Mouse (Mus musculus): ENCODE results near the gene Sytl3. TPM values are rescaled to one million over a fixed set of nuclear protein-coding genes. Genes with fewer than 3 reads are reported as not detected.
A peak's percentile ranks its signal among the peaks of the same experiment; 100 is the strongest.

Sytl3 gene
- polyA plus RNA-seq, 1 experiment from 2014 or later: 0.15 TPM

DNA sequence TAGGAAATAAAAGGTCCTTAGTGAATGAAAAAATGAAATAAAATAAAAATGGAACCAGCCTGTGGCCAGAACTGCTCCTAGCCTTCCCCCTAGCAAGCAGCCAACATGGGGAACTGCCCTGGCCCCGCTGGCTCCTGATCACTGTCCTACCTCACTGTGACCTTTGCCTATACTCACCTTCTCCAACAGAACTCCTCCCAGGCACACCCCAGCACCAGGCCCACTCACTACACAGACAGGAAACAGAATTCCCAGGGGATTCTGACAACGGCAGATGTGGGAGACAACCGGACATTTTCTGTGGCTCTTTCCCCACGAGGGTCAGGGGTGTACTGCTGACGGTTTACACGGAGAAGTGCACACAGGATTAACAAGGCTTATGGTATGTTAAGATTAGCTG is 118.2 kb downstream of the Sytl3 start:
- ATAC-seq (ENCODE audit: low FRiP score): no peak
- Histone ChIP-seq H3K36me3 (ENCODE audit: control insufficient read depth, insufficient read depth, low read length) (no peaks in the 10 kb centered on the region), H3K9me3 (ENCODE audit: control insufficient read depth, low read length) (no peaks in the 10 kb centered on the region), H3K4me2 (replicated peaks; ENCODE audit: low read depth, low read length) (no peak overlapping the region), H3K4me3 (ENCODE audit: low read depth, low read length) (no peak overlapping the region), H3K27ac (ENCODE audit: low read depth, low read length) (no peak overlapping the region), H3K9ac (ENCODE audit: low read depth, low read length) (no peak overlapping the region), H3K27me3 (ENCODE audit: control insufficient read depth, insufficient read depth, low read length) (peaks cover 10% of the 10 kb centered on the region), H3K4me1 (replicated peaks; ENCODE audit: control insufficient read depth, insufficient read depth, low read length) (peaks cover 8% of the 10 kb centered on the region)
- no peak for DNase-seq (ENCODE audit: low spot score)
- 79% methylated on average over 6 of the region's 6 CpGs for WGBS

DNA sequence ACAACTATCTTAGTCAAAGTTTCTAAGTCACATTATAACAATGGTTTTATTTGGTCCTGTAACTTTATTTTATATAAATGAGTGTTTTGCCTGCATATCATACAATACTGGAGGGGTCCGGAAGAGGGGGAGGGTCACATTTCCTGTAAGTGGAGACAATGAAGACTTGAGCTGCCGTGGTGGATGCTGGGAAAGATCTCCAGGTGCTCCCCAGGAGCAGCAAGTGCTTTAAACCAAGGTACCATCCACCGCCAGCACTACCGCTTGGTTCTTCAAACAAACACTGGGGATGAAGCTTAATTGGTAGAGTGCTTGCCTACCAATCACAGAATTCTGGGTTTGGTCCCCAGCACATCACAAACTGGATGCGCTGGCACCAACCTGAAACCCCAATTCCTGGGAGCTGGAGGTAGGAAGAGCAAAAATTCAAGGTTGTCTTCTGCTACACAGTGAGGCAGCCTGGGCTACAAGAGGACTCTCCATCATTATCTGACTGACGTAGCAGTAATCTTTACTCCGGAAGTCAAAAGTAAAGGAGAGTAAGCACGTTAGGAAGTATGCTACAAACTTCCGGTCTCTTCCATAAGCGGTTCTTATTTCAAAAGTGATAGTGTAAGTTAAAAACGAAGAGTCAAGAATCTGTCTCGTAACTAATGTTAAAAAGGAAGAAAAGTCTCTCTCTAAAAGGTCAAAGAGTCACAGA is 118.9 kb downstream of the Sytl3 start:
- whole genome bisulfite sequencing: 65% methylated on average over 12 of the region's 12 CpGs
- Histone ChIP-seq H3K9me3 (ENCODE audit: control insufficient read depth, low read length) (no peaks in the 10 kb centered on the region), H3K36me3 (ENCODE audit: control insufficient read depth, insufficient read depth, low read length) (no peaks in the 10 kb centered on the region), H3K9ac (ENCODE audit: low read depth, low read length) (no peak overlapping the region), H3K27me3 (ENCODE audit: control insufficient read depth, insufficient read depth, low read length) (peaks cover 12% of the 10 kb centered on the region), H3K27ac (ENCODE audit: low read depth, low read length) (no peak overlapping the region), H3K4me2 (replicated peaks; ENCODE audit: low read depth, low read length) (no peak overlapping the region), H3K4me3 (ENCODE audit: low read depth, low read length) (no peak overlapping the region), H3K4me1 (replicated peaks; ENCODE audit: control insufficient read depth, insufficient read depth, low read length) (peaks cover 10% of the 10 kb centered on the region)
- ATAC-seq (ENCODE audit: low FRiP score) (no peak), DNase-seq (ENCODE audit: low spot score) (no peak)

DNA sequence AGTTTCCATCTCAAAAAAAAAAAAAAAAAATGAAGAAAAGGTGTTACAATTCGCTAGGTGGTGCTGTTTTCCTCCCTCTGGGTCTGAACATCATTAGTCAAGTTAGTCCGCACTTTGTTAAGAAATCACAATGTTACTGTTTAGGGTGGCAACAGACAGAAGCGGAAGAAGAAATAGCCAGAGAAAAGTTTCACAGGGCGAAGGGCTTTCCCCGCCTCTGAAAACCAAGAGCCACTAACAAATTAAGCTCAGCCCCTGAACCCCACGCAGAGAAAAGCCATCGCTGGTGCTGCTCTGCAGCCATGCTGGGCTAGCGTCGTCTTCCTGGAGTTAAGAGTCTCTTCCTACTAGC is 119.4 kb downstream of the Sytl3 start:
- peak overlapping the region; percentile 76 for H3K4me2 ChIP-seq (replicated peaks; ENCODE audit: low read depth, low read length)
- H3K27ac ChIP-seq (ENCODE audit: low read depth, low read length): no peak overlapping the region
- H3K9me3 ChIP-seq (ENCODE audit: control insufficient read depth, low read length): no peaks in the 10 kb centered on the region
- H3K9ac ChIP-seq (ENCODE audit: low read depth, low read length): peak overlapping the region; percentile 49
- DNase-seq (ENCODE audit: low spot score) (peak; percentile 58), ATAC-seq (ENCODE audit: low FRiP score) (no peak)
- no peaks in the 10 kb centered on the region for H3K36me3 ChIP-seq (ENCODE audit: control insufficient read depth, insufficient read depth, low read length)
- peaks cover 10% of the 10 kb centered on the region for H3K4me1 ChIP-seq (replicated peaks; ENCODE audit: control insufficient read depth, insufficient read depth, low read length)
- peak overlapping the region; percentile 37 for H3K4me3 ChIP-seq (ENCODE audit: low read depth, low read length)
- peaks cover 12% of the 10 kb centered on the region for H3K27me3 ChIP-seq (ENCODE audit: control insufficient read depth, insufficient read depth, low read length)
- 2% methylated on average over 9 of the region's 9 CpGs for WGBS

DNA sequence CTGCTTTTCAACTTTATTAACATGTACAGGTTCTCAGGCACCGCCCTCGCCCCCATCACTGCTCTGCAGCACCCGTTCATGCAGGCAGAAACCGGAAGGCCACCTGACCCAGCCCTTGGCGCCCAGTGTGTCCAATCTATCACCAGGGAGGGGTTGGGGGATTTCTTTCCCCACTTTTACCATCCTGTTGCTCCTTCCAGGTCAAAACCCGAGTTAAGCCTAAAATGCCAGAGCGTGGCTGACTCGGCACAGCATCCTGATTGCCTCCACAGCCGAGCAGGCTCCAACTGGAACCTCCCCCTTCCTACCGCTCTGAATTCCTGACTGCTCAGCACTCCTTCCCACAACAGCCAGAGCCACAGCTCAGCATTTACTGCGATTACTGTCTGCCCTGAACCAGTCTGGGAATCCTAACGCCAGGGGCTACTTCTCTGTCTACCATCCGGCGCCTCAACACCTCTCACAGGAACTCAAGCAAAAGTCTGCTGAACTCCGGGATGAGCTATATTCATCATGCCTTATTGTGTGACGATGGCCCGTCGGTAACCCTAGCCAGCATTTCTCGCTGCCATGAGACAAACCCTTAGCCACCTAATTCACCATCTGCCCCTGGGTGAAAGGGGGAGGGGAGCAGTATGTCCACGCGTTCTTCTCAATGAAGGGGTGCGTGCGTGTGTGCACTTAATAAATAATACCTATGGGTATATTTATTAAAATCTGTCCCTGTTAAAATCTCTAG is 120.0 kb downstream of the Sytl3 start:
- H3K27me3 ChIP-seq (ENCODE audit: control insufficient read depth, insufficient read depth, low read length): peaks cover 12% of the 10 kb centered on the region
- H3K4me3 ChIP-seq (ENCODE audit: low read depth, low read length): peak overlapping the region; percentile 37
- ATAC-seq (ENCODE audit: low FRiP score) (0 out of 2 replicates have a peak, but pooled peaks have one; percentile 38), DNase-seq (ENCODE audit: low spot score) (peak; percentile 68)
- peak overlapping the region; percentile 70; the same call in 1 of the 2 replicates for H3K27ac ChIP-seq (ENCODE audit: low read depth, low read length)
- WGBS: 7% methylated on average over 23 of the region's 23 CpGs
- H3K4me1 ChIP-seq (replicated peaks; ENCODE audit: control insufficient read depth, insufficient read depth, low read length): peaks cover 10% of the 10 kb centered on the region
- peak overlapping the region; percentile 76 for H3K4me2 ChIP-seq (replicated peaks; ENCODE audit: low read depth, low read length)
- H3K9ac ChIP-seq (ENCODE audit: low read depth, low read length): peak overlapping the region; percentile 49
- H3K36me3 ChIP-seq (ENCODE audit: control insufficient read depth, insufficient read depth, low read length): no peaks in the 10 kb centered on the region
- no peaks in the 10 kb centered on the region for H3K9me3 ChIP-seq (ENCODE audit: control insufficient read depth, low read length)

DNA sequence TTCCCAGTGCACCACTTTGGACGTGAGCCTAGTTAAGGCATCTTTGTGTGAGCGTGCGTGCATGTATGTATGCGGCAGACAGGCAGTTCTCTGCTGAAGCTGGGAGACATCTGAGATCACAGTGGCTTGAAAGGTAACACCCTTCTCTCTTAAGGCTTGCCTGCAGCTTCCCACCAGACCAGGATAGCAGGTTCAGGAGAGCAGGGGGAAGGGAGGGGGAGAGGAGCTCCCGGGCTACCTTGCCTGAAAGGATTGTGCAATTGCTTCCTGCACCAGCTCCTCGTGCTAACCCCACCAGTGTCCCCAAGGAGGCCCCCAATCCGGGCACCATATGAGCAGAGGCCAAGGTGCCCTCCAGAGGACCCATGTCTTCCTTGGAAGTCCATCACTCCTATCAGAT is 120.7 kb downstream of the Sytl3 start:
- H3K4me1 ChIP-seq (replicated peaks; ENCODE audit: control insufficient read depth, insufficient read depth, low read length): peaks cover 10% of the 10 kb centered on the region

DNA sequence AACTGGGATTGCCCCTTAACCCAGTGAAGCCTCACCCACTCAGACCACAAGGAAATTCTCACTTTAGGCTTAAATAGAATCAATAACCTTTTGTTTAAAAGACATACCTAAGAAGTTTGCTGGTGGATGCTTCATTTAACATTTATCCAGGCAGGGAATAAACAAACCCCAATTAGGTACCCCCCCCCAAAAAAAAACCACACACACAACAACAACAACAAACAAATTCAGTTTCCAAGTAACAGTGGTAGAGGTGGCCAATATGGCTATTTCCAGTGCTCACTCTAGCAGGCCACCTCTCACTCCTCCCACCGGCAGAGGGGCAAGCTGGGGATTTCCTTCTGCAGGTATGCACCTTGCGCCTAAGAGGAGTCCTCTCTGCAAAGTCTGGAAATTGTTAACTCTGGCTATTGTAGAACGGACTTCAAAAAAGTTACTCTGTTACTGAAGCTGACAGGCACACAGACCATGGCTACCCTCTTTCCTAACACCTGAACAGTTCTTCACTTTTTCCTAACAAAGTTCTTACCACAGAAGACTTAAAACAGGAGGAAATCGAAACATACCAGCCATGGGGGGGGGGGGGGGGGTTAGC is 121.7 kb downstream of the Sytl3 start:
- ATAC-seq (ENCODE audit: low FRiP score) (no peak), DNase-seq (ENCODE audit: low spot score) (no peak)
- Histone ChIP-seq H3K4me2 (replicated peaks; ENCODE audit: low read depth, low read length) (no peak overlapping the region), H3K4me1 (replicated peaks; ENCODE audit: control insufficient read depth, insufficient read depth, low read length) (peaks cover 10% of the 10 kb centered on the region), H3K36me3 (ENCODE audit: control insufficient read depth, insufficient read depth, low read length) (no peaks in the 10 kb centered on the region), H3K4me3 (ENCODE audit: low read depth, low read length) (no peak overlapping the region), H3K27ac (ENCODE audit: low read depth, low read length) (no peak overlapping the region), H3K9me3 (ENCODE audit: control insufficient read depth, low read length) (no peaks in the 10 kb centered on the region), H3K9ac (ENCODE audit: low read depth, low read length) (no peak overlapping the region), H3K27me3 (ENCODE audit: control insufficient read depth, insufficient read depth, low read length) (peaks cover 12% of the 10 kb centered on the region)
- WGBS: 54% methylated on average over 4 of the region's 4 CpGs

More for the DNA sequence above, 120.7 kb downstream of the Sytl3 start:
- no peaks in the 10 kb centered on the region for H3K36me3 ChIP-seq (ENCODE audit: control insufficient read depth, insufficient read depth, low read length)
- 35% methylated on average over 7 of the region's 7 CpGs for WGBS
- no peaks in the 10 kb centered on the region for H3K9me3 ChIP-seq (ENCODE audit: control insufficient read depth, low read length)
- no peak for ATAC-seq (ENCODE audit: low FRiP score)
- peaks cover 12% of the 10 kb centered on the region for H3K27me3 ChIP-seq (ENCODE audit: control insufficient read depth, insufficient read depth, low read length)
- no peak overlapping the region for H3K9ac ChIP-seq (ENCODE audit: low read depth, low read length)
- peak overlapping the region; percentile 76 for H3K4me2 ChIP-seq (replicated peaks; ENCODE audit: low read depth, low read length)
- no peak overlapping the region for H3K27ac ChIP-seq (ENCODE audit: low read depth, low read length)
- peak overlapping the region; percentile 37 for H3K4me3 ChIP-seq (ENCODE audit: low read depth, low read length)
- DNase-seq (ENCODE audit: low spot score): no peak

DNA sequence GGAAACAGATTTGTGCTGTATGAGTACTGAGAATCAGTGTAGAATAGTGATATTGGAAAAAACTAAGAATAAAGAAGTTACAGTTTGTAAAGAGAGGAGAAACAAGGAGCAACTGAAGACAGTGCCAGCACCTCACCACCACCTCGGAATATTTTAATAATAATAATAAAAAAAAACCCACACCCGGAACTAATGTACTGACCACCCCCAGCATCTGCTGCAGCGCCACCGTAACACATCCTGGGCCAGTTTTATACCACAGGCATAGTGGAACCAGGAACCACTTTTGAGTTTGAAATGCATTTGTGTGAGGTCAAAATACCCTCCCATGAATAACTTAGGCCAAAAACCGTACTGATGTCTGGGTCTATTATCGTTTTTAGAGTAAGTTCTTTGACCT is 122.4 kb downstream of the Sytl3 start:
- WGBS: 43% methylated on average over 6 of the region's 6 CpGs
- H3K4me2 ChIP-seq (replicated peaks; ENCODE audit: low read depth, low read length): peak overlapping the region; percentile 35
- ATAC-seq (ENCODE audit: low FRiP score): no peak

DNA sequence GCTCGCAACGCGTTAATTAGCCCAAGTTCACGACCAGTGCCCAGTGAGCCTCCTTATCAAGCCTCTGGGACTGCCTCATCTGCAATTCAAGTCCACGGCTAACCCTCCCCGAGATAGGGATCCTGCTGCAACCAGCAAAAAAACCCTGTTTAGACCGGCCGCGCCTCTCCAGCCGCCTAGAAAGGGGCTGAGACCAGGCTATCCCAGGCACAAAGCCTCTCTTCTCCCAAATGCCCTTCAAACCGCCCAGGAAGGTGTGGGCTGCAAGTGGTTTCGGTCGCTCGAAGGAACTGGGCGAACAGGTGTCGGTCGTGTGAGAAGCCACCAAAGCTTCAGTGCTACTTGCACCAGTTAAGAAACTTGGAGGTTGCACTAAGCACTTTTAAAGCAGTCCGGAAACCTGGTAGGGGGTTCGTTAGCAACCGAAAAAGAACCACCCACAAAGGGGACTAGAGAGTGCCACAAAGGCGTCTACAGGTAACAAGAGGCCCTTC is 123.2 kb downstream of the Sytl3 start:
- H3K9ac ChIP-seq (ENCODE audit: low read depth, low read length): peak overlapping the region; percentile 83
- H3K4me1 ChIP-seq (replicated peaks; ENCODE audit: control insufficient read depth, insufficient read depth, low read length): peaks cover 10% of the 10 kb centered on the region
- H3K9me3 ChIP-seq (ENCODE audit: control insufficient read depth, low read length): no peaks in the 10 kb centered on the region
- peak overlapping the region; percentile 99 for H3K4me2 ChIP-seq (replicated peaks; ENCODE audit: low read depth, low read length)
- no peak; the same call in 1 of the 2 replicates for ATAC-seq (ENCODE audit: low FRiP score)
- H3K4me3 ChIP-seq (ENCODE audit: low read depth, low read length): peak overlapping the region; percentile 79
- H3K27ac ChIP-seq (ENCODE audit: low read depth, low read length): peak overlapping the region; percentile 51; the same call in 1 of the 2 replicates
- H3K27me3 ChIP-seq (ENCODE audit: control insufficient read depth, insufficient read depth, low read length): peaks cover 12% of the 10 kb centered on the region
- WGBS: under 1% methylated on average over 21 of the region's 21 CpGs
- DNase-seq (ENCODE audit: low spot score): no peak
- no peaks in the 10 kb centered on the region for H3K36me3 ChIP-seq (ENCODE audit: control insufficient read depth, insufficient read depth, low read length)

More for the DNA sequence above, 122.4 kb downstream of the Sytl3 start:
- Histone ChIP-seq H3K27ac (ENCODE audit: low read depth, low read length) (no peak overlapping the region), H3K27me3 (ENCODE audit: control insufficient read depth, insufficient read depth, low read length) (peaks cover 12% of the 10 kb centered on the region), H3K9me3 (ENCODE audit: control insufficient read depth, low read length) (no peaks in the 10 kb centered on the region), H3K36me3 (ENCODE audit: control insufficient read depth, insufficient read depth, low read length) (no peaks in the 10 kb centered on the region), H3K9ac (ENCODE audit: low read depth, low read length) (no peak overlapping the region), H3K4me3 (ENCODE audit: low read depth, low read length) (peak overlapping the region; percentile 79; the same call in 1 of the 2 replicates), H3K4me1 (replicated peaks; ENCODE audit: control insufficient read depth, insufficient read depth, low read length) (peaks cover 10% of the 10 kb centered on the region)
- DNase-seq (ENCODE audit: low spot score): no peak

Data from hindbrain, embryonic 11.5 days (tissue).